Mouse (Mus musculus) thymus, postnatal 4 days (tissue): ENCODE results near the gene Rfc5.

Source experiments
- DNase-seq: peaks from one replicate; pipeline ENCODE4 v3.0.0; 2021

Rfc5 gene

DNA sequence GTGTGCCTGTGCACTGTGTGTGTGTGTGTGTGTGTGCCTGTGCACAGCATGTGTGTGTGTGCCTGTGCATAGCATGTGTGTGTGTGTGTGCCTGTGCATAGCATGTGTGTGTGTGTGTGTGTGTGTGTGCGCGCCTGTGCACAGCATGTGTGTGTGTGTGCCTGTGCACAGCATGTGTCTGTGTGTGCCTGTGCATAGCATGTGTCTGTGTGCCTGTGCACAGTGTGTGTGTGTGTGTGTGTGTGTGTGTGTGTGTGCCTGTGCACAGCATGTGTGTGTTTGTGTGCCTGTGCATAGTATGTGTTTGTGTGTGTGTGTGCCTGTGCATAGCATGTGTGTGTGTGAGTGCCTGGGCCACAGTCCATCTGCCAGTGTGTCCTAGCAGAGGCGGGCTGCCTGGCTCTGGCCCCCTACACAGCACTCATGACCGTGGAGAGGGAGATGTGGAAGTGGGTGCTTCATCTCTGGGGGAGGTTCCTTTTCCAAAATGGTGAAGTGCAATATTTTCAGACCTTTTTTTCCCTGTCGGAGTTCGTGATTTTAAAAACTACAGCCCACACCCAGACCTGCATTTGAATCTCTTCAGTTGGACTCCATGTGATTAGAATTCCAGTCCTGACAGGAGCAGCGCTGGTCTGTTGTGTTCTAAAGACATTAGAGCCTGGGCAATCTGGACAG is 14.3 kb downstream of the Rfc5 start:
- DNase-seq, result no peak

DNA sequence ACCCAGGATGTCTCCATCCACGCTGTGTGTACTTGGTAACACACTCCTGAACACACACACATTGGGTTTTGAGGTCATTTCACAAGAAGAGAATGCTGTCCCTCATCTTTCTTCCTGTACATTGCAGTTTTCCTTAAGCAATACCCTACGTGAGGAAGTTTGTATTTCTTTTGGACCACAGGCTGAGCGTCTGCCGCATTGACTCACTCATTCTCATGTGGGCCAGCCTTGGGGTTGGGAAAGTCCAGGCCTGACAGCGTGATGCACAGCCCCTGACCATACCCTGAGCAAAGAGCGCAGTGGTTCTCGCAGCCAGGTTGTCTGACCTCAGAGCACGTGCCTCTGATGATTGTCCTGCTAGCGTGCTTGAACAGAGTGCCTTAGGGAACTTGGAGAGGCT is 15.4 kb downstream of the Rfc5 start:
- no peak for DNase-seq

DNA sequence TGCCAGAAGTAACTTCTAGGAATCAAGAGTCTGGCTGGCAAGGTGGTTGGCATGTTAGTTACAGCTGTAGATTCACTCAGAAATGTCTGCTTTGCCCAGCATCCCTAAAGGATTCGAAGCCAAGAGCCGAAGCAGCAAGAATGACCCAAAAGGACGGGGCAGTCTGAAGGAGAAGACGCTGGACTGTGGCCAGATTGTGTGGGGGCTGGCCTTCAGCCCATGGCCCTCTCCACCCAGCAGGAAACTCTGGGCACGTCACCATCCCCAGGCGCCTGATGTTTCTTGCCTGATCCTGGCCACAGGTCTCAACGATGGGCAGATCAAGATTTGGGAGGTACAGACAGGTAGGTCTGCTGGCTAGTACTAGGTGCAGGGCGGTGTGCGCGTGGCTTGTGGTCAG is 18.3 kb downstream of the Rfc5 start:
- DNase-seq, result no peak

DNA sequence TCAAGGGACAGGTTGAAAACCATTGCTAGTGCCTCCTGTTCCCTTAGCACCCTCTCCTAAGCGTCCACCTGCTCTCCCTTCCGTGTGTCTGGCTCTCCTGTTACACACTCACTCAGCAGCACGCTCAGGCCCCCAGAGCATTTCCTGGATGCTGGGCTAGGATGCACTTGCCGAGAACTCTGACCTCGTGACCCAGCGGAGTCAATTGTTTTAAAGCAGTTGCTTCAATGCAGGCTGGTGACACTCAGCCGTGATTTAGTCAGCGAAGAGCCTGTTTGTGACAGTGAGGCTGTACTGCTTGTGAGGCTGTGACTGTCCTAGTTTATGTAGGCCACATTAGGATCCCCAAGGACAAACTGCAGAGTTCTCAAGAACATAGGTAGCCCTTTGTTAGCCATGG is 21.6 kb downstream of the Rfc5 start:
- DNase-seq, result no peak

DNA sequence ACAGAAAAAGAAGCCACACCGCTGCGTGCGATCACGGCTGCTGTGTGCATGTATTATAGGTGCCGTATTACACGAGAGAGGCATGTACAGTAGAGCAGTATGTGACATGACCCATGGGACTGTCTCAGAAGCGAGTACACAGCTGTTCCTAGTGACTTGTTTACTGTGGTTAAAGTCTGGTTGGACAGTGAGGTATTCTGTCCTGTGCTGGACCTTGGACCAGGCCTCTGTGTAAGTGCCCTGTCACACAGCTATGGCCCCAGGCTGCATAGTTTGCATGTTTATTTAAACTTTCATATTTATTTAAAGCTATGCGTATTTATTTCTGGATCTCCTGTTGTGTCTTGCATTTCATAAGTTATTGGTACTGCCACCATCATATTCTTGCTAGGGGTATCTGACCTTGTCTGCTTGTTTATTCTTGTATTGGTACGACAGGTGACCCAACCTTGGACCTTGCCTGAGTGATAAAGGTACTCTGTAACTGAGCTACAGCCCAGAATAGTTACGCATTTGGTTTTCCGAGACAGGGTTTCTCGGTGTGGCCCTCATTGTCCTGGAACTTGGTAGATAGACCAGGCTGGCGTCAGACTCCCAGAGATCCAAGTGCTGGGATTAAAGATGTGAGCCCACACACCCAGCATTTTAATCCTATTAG is 22.8 kb downstream of the Rfc5 start:
- DNase-seq, result no peak

DNA sequence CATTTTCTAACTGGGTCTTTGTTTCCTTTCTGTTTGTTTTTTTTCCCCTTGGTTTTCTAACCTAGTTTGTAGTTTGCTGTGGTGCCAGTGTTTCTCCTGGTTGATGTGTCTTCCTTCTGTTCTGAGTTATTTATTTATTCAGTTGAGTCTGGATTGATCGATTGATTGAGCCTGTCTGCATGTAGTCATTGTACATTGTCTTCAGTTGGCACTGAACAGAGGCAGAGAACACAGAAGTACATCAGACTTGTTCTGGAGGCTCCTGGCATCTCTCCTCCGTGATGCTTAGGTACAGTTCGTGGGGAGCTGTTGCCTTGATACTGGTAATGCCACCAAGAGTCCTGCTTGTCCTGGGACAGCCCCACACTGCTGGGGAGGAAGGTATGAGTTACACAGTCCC is 24.0 kb downstream of the Rfc5 start:
- DNase-seq, result no peak

DNA sequence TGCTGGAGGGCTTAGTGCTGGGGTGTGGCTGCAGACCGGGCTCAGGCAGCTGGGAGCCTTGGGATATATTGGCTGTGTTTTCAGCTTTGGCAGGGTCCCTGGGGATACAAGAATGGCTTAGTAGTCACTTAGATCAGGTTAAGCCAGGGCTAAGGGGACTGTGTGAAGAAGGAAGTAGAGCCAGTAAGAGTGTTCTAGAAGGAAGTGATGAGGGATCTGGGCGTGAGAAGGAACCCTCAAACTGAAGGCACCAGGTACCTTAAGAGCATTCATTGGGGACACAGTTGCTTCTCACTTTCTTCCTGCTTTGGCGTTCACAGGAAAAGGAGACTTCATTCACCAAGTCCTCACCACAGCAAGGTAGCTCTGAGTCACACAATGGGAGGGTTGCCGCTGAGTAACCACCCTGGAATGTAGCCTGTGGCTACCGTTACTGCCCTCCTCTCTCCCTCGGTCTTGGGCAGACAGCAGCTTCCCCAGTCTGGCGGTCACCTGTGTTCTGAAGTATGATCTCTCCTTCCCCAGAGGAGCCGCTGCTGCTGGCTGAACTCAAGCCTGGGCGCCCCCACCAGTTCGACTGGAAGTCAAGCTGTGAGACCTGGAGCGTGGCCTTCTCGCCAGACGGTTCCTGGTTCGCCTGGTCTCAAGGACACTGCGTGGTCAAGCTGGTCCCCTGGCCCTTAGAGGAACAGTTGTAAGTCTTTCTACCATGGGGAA is 25.6 kb downstream of the Rfc5 start:
- no peak for DNase-seq

DNA sequence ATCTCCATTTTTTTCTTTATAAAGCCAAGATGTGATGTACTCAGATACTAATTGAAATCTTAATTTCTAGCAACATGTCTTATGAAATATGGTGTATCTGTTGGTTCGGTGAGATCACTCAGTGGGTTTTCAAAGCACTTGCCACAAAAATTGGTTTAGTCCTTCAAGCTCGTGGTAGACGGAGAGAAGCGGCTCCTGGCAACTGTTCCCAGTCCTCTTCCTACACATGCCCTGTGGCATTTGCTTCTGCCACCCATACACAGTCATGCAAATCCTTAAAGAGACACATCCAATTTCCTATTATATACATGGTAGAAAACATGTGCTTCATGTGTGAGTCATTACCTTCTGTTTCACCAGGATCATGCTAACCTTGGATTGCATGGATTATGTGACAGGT is 27.3 kb downstream of the Rfc5 start:
- no peak for DNase-seq

DNA sequence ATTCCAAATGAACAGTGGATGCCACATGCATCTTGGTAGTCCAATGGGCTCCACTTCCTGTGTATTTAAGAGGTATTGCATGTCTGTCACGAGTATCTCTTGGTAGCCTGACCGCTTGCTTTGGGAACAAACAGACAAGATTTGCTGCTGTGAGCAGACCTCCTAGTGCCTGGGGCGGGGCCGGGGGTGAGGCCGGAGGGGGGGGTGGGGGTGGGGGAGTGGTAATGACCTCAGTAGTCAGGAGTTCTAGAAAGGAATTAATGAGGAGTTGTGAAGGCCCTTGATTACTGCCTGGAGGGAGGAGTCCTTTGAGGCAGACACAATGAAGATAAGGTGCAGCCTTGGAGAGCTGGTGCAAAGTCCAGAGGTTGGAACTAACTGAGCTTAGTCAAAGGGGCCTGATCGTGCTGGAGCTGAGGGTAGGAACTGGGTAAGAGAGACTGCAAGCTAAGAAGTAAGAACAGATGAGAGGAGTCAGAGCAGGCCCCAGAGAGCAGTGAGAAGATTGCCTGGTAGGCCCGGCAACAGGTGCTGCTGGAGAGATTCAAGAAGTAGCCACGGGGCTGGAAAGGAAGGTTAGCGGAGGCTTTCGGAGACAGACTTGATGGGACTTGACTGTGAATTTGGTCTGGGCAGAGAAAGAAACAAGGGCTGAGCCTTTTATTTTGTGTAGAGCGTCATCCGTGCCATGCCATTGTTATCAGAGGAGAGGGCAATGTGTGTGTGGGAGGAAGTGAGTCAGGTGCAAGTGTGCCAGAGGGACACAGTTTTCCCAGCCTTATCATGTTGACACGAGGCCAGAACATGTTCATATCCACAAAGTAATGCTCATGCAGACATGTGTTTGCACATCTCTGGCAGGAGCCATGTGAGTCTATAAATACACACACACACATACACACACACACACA is 28.0 kb downstream of the Rfc5 start:
- no peak for DNase-seq

DNA sequence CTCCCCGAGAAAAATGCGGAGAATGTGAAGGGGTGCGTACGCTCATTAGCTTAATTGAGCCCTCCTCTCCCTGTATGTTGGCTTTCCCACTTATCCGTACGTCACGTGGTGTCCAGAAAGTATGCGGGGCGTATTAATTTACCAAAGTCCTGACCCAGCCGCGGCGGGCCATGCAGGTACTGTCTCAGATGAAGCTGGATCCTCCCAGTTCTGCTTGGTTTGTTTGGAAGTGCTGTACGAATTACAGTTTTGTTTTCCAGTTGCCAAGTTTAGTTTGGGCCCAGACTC is 28.7 kb downstream of the Rfc5 start:
- DNase-seq, result no peak

DNA sequence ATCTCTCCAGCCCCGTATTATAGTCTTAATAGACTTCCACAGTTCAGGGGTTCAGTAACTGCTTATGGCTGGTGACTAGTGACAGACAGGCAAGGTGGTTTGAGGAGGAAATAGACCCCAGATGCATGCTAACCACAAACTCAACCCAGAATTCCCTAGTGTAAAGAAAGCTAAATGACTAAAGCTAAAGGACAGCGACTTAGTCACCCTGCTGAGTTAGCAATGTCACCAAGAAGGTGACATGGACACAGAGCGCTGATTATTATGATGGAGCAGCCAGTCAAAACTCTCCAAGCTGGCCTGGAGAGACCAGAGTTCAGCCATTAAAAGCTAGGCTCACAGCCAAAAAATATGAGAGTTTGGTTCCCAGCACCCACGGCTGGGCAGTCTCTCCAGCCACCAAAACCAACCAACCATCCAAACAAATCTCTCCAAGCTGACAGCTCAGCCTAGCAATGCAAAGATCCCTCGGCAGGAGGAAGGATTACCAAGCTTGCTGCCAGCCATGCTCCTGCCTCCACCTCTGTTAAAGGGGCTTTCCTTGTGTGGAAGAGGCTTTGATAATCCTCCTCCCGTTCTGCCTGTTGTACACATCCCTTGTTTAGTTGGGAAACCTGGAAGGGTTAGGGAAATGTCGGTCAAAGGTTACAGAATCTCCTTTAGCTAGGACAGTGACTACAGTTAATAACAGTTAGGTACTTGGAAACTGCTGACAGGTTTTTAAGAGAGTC is 29.2 kb downstream of the Rfc5 start:
- DNase-seq, result no peak

DNA sequence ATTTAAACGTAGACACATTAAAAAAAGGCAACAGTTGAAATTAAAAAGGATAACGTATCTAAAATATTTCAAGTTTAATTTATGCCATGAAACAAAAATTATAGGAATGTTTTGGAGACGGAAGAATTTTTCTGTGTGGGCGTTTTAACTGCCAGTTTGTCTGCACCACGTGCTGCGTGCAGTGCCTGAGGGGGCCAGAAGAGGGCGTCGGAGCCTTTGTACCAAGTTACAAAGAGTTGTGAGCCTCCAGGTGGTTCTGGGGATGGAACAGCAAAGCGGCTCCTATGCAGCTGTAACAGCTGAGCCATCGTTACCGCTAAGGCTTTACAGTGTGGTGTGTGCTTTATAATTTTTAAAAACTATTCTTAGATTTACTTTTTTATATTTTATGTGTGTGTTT is 30.1 kb downstream of the Rfc5 start:
- peak; percentile 96 for DNase-seq

DNA sequence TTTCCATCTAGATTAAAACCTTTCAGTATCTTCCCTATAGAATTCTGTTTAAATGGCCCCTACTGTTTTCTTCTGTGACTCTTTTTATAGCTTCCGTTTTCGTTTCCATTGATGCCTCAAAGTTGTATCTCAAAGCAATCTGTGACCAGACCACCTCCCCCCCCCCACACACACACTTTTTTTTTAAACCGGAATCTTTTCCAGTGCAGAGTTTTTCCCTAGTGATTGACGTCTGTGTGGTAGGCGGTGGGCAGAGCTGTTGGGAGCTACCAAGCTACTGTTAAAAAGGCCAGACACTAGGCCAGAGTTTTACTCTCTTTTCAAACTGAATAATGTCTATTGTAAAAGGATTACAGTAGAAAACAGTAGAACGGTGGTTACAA is 30.6 kb downstream of the Rfc5 start:
- no peak for DNase-seq

DNA sequence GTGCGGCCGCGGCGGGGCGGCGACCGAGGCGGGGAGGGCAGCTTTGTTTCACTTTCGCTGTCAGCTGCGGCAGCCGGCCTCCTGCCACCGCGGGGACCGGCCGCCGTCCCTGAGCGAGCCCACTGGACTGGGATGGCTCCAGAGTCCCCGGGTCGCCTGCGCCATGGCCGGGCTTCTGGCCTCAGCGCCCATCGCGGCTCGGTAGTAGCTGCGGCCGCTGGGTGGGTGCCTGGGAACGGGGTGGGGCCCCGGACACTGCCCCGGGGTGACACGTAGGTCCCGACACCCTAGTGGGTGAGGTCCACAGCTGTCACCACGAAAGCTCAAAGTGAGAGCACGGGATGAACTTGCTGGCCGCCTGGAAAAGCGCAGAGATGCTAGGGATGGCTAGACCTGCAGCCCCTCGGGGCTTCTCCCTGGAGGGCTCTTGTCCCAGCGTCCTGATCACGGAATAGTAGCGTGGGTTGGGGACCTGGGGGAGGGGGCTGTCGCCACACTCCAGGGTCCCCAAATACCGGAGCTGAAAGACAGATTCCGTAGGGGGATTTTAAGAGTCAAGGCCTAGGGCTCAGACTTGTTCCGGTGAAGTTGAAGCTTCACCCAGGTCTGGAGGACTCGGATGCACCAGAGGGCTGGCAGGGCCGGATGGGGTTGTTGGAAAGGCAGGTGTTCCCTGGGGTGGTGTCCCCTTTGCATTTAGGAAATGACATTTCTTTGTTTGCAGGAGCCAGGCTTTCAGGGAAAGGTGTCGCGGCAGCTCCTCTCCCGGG is 31.2 kb downstream of the Rfc5 start:
- peak; percentile 67 for DNase-seq

DNA sequence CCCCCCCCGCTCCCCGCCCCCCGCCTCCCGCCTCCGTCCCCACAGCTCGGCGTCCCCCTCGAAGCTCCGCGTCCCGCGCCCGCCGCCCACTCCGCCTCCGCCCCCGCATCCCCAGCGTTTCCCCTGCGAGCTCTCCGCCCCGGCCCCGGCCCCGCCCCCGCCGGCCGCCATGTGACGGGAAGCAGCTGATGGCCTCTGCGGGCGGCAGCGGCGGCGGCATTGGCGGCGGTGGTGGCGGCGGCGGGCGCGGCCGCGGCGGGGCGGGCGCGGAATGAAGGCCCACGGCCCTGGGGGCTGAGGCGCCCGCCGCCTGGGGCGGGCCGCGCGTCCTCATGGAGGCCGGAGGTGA is 31.7 kb downstream of the Rfc5 start, which contains the start of gene Wsb2:
Gene Wsb2, plus strand, starts transcription at position 176 of the 349 bp plus-strand sequence.
- DNase-seq, result peak; percentile 92

DNA sequence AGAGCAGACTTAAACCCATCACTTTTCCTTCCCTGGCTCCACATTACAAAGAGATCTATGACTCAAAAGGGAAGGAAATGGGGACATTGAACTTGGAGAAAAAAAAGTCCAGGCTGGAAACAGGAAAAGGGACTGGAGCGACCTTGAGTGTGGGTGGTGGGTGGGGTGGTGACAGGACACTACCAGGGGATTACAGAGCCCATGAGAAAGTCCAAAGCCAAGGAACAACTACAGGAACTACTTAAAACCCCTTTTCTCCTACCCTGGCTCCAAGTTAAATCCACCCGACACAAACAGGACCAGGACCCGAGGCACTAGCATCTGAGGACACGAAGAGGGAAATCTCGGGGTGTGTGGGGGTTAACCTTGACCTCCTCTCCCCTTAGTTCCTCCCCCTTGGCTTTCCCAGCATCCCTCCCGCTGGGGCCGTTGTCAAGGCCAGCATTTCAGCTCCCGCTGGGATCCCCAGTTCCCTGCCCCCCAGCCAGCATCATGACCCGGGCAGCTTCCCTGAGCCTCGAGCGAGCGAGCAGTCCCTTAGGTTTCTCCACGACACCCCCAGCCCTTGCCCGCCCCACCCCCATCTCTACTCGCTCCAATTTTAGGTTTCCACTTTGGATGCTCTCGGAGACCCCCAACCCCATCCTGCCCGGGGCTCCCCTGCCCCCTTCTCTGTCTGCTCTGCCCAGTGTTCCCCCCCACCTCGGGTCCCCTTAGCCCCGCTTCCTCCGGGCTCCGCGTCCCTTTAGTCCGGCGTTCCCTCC is 32.3 kb downstream of the Rfc5 start:
- no peak for DNase-seq

DNA sequence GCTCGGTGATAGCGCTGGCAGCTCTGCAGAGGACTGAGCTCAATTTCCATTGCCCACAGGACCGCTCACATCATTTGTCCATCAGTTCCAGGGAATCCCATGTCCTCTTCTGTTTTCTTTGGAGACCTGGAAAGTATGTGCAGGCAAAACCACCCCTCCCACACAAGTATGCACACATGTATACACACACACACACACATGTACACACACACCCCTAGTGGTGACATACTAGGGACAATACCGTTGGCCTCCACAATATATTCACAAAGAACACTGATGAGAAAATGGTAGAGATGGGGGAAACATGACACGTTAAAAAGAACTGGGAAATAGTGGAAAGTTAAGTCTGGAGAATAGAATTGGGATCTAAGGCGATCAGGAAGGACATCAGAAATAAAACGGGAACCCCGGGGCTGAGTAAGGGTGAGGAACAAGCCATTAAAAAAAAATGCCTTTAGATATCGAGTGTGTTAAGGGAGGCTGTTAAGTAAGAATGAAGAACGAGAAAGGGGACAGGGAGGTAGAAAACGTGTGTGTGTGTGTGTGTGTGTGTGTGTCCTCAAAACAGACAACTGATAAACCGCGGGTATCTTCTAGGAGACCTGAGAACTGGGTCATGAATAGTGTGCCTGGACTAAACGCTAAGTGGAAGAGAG is 33.1 kb downstream of the Rfc5 start:
- DNase-seq, result no peak

DNA sequence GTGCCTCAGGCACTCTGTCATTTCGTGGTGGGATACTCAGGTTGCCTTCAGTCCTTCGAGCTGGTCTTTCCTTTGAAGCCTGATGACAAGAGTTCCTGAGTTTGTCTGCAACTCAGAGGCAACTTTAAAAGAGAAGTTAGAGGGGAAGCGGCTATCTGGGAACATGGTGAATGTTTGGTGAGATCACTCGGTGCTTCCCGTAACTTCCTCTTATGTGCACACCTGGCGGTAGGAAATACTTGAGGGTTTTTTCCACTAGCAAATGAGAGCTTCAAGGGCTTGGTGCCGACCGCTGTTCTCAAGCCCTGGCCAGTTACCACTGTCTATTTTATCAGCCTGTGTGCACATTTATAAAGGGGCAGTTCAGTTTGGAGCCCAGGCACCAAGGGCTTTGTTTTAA is 34.7 kb downstream of the Rfc5 start:
- DNase-seq, result no peak

DNA sequence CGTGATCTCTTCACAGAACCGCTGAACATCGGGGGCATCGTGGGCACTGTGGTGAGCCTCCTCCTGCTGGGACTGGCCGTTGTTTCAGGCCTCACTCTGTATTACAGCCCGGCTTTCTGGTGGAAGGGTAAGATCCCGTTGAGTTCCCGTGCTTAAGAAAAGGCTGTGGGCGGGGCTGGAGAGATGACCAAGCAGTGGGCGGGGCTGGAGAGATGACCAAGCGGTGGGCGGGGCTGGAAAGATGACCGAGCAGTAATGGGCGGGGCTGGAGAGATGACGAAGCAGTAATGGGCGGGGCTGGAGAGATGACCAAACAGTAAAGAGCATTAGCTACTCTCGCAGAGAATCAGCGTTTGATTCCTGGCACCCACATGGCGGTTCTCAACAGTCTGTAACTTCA is 40.6 kb downstream of the Rfc5 start:
- no peak for DNase-seq

DNA sequence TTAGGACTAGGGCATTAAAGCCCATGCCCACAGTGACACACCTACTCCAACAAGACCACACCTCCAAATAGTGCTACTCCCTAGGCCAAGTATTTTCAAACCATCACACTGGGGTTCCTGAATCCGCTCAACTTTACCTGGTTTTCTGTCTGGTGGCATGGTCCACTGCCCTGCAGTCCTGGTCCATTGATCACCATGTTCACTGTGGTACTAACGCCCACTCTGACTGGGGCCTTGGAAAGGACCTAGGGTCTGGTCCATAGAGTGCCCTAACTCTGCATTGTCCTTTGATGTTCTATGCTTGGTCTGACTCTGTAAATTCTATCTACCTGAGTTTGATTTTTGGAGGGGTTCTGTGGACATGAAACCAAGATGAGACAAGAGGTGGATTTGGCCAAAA is 41.0 kb downstream of the Rfc5 start:
- no peak for DNase-seq

DNA sequence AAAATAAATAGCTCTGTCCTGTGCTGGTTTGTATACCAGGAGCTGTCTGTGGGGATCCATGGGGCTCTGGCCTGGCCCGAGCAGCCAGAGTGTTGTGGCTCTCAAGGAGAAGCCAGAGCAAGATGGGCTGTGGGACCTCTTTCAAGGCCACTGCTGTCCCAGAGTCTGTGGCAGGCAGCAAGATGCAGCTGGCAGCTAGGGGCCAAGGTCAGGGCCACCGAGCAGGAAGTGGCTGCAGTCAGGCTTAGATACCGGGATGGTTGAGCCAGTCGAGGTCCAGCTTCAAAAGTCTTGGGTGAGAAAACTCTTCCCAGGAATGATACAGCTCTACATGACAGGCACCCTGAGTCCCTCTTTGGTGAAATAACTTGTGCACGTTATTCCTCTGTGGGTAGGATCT is 41.8 kb downstream of the Rfc5 start:
- DNase-seq, result no peak
